Mouse (Mus musculus): ENCODE measurements at regions not wholly inside any gene's neighbourhood (a gene's known extent, or its start where the extent isn't known, plus 50 kb on each side); places are given as distances from the start of the nearest gene placed in this dataset.
A peak's percentile ranks its signal among the peaks of the same experiment; 100 is the strongest.

DNA sequence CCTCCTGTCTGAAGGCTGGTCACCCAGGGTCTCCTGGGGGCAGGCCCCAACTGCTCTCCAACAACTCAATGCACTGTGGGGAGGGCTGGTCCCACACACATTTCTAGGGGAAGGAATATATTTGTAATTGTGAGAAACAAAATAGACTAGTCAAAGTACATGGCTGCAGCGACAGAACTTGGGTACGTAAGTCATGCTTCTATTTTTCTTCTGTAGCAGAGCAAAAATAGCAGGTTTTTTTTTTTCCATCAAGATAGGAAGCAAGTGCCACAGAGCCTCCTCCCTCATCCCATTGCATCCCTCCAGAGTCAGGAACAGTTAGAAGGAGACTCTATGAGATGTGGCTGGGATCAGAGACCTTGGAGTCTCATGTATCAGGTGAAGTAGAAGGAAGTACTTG lies 124.9 kb upstream of the Tnr start:
- no peak for DNase-seq (ENCODE audit: low spot score in 2 of 2)

DNA sequence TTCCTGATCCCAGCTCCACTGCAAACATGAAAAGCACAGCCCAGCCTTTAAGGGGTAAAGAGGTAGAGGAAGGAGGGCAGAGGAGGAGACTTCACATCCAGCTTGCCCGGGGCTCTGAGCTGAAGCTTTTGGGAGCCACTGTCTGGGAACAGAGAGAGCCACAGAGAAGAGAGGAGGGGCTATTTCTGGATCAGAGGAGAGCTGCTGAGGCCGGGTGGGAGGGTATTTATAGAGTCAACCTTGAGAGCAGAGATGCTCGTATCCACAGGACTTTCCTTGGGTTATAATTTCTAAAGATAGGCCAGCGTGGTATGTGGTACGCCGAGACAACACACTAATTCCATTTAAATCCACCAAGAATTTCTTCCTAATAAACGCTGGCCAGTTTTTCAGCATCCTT lies 117.3 kb upstream of the Tnr start:
- no peak for DNase-seq (ENCODE audit: low spot score in 2 of 2)

DNA sequence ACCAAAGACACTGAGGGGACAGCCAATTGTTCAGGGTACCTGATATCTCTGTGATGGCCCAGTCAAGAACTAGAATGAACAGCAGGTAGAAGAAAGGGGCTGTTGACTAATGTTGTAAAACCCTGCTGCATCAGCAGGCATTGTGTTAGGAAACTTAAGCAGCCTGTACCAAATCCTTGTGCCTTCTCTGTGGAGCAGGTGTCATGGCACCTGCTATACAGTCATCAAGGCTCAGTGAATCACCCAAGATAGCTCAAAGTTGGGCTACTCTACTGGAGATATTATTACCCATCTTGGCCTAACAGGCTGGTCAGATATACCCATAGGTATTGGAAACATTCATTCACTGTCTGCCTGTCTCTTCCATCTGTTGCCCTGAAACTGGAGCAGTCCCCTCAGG lies 116.8 kb upstream of the Tnr start:
- DNase-seq (ENCODE audit: low spot score in 2 of 2): no peak

DNA sequence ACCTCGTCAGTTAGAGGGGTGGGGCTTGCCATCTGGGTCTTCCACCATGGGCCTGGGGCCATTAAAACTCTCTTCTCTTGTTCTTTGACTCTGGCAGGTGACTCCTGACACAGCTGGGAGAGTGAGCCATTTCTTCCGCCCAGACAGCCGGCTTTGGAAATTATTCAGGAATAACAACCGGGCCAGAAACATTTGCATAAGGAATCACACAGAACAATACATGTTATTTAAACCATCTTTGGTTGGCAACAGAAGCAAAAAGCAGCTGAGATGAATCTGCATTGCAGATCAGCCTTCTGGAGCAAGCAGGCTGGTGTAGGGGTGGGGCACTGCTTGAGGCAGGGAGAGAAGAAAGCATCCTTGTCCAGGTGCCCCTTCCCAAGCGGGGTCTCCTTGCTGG lies 110.2 kb upstream of the Tnr start:
- DNase-seq (ENCODE audit: low spot score in 2 of 2): peak in 1 of 2 experiments; percentile 45

DNA sequence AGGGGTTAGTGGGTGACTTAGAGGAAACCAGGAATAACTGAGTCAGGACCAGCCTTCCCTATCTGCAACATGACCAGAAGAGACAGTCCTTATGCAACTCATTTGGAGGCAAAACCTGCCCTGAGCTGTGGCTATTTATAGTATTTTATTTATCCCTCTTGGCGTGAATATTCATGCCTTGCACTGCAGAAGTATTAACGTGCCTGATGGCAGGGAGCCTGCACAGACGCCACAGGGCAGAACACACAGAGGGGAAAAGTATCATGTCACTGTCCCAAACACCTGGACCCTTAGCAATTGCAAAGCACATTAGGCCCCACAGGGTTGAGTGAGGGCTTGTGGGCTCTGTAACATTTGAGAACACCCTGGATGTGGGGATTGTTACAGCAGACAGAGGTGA lies 107.9 kb upstream of the Tnr start:
- no peak for DNase-seq (ENCODE audit: low spot score in 2 of 2)

DNA sequence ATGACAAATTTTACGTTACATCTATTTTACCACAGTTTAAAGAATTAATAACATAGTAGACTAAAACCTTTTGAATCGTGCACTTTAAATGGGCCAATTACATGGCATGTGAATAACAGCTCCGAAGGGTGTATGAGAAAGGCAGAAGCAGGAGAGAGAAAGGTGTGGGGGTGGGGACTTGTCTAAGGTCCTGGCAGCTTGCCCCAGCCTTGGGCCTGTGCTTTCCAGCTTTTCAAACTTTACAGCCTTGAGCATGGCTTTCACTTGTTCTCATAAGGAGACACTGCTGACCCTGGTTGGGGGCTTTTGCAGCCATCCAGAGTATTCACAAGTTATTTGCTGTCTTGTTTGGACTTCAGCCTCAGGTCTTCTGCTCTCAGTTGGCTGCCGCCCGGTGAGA lies 106.4 kb upstream of the Tnr start:
- no peak for DNase-seq (ENCODE audit: low spot score in 2 of 2)

DNA sequence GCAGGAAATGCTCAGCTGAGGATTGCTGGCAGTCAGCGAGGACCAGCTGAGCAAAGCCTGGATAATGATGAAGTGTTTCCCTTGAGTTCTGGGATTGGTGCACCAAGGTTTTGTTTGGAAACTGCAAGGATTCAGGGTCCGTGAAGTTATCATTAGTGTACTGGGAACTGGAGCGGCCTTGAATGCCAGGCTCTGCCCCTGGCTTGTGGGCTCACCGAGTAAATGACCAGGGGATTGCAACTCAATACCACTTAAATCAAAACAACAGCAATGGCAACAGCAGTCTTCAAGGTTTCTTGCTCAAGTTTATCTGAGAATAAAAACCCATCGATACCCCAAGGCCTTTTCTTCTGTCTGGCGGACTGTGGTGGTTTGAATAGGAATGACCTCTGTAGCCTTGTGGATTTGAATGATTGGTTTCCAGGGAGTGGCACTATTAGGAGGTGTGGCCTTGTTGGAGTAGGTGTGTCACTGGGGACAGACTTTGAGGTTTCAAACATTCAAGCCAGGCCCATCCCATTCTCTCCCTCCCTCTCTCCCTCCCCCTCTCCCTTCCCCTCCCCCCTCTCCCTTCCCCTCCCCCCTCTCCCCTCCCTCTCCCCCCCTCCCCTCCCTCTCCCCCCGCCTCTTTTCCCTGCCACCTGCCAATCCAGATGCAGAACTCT lies 104.1 kb upstream of the Tnr start:
- DNase-seq (ENCODE audit: low spot score in 2 of 2): no peak

DNA sequence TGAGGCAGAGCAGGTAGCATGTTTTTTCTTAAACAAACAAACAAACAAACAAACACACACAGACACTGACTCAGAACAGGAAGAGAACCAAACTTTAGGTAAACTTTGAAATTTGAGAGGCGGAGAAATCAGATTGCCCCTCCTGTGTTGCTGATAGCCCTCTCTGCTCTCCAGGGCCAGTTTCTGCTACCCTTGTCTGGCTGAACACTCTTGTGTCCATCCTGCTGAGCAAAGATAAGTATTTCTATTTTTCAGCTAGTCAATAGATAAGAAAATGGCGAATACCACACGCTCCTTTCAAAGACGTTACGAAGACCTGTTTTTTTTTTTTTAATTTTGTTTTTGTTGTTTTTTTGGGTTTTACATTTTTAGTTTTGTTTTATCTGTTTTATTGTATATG lies 103.4 kb upstream of the Tnr start:
- DNase-seq (ENCODE audit: low spot score in 2 of 2): no peak

DNA sequence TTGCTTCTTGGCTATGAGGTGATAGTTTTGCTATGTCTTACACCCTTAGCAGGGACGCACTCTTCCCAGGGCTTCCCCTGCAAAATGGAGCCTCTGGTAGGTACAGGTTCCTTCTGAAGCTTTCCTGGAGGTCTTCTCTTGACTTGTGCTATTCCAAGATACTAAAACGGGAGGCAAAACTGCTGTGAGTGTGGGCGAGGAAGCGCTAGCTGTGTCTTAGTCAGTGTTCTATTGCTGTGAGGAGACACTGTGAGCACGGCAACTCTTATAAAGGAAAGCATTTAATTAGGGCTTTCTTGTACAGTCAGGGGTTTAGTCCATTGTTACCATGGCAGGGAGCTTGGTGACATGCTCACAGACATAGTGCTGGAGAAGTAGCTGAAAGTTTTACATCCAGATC lies 99.9 kb upstream of the Tnr start:
- no peak for DNase-seq (ENCODE audit: low spot score in 2 of 2)

DNA sequence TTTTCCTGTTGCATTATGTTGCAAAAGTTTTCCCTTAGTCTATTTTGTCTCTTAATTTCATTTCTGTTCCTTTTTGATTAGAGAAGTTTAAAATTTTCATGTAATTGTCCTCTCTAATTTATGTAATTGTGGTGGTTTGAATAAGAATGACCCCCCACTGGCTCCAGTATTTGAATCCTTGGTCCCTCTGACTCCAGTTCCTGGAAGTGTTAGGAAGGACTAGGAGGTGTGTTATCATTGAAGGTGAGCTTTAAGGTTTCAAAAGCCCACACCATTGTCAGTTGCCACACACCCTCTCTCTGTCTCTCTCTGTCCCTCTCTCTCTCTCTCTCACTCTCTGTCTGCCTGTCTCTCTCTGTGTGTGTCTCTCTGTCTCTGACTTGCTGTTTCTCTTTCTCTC lies 93.6 kb upstream of the Tnr start:
- DNase-seq (ENCODE audit: low spot score in 2 of 2): no peak

DNA sequence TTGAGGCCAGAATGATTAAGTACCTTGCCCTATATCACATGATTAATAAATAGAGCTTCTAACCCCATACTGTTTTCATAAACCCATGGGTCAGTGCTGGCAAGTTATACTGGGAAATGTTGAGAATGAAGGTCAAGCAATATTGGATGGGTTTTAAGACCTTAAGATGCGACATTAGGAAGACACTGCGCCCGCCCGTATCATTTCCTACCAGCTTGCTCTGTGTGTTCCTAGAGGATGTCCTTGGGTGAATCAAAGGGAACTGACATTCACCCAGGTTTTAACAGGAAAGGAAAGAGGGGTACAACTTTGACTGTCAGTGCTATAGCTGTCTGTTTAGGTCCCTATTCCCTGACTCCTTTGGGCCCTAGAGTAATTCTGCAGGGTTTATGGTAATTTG lies 90.0 kb upstream of the Tnr start:
- no peak for DNase-seq (ENCODE audit: low spot score in 2 of 2)

DNA sequence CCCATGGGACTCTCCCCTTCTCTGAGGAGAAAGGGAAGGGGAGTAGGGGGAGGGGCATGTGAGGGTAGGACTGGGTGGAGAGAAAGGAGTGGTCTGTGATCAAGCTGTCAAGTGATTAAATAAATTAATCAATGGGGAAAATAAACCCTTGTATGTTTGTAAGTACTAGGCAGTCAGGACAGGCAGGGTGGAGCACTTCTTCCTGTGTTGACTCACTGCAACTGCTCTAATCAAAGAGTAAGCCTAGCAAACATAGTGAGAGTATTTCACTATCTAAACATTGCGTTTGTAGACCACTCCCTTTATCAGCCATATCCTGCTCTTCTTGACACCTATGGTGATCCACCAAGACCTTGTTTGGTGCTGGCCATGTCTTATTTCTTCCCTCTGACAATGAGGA lies 82.8 kb upstream of the Tnr start:
- DNase-seq (ENCODE audit: low spot score in 2 of 2): no peak

DNA sequence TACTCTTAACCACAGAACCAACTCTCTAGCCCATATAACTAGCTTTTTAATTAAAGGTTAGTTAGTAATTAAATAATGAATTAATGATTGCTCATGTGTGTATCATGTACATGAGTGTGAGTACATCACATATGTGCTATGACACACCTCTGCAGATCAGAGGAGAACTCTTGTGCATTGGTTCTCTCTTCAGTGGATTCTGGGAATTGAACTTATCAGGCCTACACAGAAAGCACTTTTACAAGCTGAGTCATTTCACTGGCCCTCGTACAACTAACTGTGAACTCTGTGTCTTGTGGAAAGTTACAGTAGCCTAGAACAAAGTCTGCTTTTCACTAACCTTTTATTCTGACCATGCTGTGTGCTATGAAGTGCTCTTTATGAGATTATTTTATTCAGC lies 79.5 kb upstream of the Tnr start:
- DNase-seq (ENCODE audit: low spot score in 2 of 2): no peak

DNA sequence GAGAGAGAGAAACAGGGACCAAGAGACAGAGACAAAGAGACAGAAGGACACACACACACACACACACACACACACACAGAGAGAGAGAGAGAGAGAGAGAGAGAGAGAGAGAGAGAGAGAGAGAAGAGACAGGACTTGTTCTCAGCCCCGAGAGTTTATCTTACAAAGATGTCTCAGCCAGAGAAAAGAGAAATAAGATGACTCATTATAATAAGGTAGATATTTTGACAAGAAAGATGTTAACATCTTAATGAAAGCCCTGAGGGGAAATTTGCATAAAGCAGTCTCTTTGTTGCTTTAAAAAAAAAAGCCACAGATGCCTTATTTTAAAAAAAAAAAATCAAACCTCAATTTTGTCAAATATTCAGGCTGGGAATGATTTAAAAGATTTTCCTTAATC lies 78.1 kb upstream of the Tnr start:
- DNase-seq (ENCODE audit: low spot score in 2 of 2): no peak

DNA sequence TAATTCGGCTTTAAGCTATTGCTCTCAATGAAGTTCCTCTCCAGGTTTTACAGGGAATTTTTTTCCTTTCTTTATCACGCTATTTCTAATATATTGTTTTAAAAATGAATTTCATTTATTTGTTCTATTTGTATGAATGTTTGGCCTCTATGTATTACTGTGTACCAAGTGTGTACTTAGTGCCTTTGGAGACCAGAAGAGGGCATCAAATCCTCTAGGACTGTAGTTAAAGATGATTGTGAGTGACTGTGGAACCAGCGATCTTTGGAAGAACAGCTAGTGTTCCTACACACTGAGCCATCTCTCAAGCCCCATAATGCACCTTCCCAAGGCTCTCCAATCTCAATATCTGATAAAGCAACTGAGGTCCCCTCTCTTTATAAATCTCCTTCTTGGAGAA lies 72.1 kb upstream of the Tnr start:
- DNase-seq (ENCODE audit: low spot score in 2 of 2): no peak

DNA sequence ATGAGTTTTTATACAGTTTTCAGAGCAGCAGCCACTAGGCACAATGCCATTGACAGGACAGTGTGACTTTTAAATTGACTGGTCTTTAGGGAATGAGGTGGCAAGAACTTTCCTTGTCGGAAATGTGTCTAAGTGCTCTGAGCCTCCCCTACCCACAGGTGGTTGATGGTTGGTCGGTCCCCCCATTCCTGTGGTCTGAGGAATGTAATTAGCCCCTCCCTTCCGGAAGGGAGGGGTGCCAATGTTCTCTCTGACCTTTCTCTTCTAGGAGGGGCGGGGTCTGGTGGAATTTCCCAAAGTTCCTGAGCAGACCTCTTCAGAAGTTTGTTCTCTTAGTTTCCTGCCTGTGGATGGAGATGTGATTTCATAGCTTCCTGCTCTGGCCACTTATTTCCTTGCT lies 62.7 kb upstream of the Tnr start:
- no peak for DNase-seq (ENCODE audit: low spot score in 2 of 2)

DNA sequence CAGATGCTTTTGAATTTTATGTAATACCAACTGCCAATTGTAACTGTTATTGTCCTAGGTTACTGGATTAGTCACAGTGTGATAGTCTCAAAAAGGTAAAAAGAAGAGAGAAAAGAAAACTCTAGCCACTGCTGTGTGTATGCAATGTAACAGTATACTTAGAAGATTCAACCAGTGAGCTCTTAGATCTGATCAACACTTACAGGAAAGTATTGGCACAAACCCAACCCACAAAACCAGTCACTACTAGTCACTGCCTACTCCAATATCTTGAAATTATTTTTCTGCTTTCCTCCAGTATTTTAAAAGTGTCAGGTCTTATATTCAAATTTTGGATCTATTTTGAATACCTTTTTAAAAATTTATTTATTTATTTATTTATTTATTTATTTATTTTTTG lies 52.6 kb upstream of the Tnr start:
- DNase-seq (ENCODE audit: low spot score in 2 of 2): no peak

Measured in layer of hippocampus, postnatal 10 days (tissue).